In the genomic region with DNA sequence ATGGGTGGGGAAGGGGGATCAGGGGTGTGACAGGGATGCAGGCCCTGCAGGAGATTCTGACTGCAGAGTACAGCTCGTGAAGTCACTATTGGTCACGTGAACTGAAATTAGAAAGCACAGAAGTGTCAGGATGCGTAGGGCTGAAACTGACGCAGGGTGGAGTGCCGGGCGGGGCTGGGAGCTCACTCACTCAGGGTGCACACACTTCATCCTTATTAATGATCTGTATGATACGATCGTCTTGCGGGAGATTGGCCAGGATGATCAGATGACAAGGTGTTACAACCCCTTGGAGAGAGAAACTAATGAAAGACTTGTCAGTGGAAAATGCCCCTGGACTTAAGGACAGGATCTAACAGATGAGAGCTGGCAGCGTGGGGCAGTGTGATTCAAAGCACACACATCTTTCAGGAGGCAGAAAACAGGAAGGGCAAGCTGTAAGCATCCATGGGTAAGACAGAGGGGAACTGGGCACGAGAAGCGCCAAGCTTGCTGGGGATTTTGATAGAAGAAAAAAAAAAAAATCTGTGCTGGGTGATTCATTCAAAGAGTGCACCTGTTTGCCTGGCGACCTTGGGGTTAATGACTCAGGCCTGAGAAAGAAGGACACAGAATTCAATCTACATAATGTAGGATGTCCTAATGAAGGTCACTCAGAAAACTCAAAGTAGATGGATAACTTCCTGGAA, we compare ENCODE assay signal across 15 mouse cellular contexts.
DNase-seq lines count a peak whose midpoint lies in the region; ATAC-seq and TF ChIP-seq lines count a peak whose summit lies in the region.
"Had no signal": no experiment of that assay in that cellular context is flagged by ENCODE, and none has a peak within 500 bp of the region (broad histone marks: within the 10 kb centered on the region; RNA-seq: fewer than 3 reads in every experiment).

No protein-coding gene starts in this region.

- H3K36me3 ChIP-seq in limb, embryonic 14.5 days (ENCODE audit: control insufficient read depth, insufficient read depth, low read length), result no peaks in the 10 kb centered on the region
- no peaks in the 10 kb centered on the region for H3K36me3 ChIP-seq in limb, embryonic 10.5 days
- no peaks in the 10 kb centered on the region for H3K36me3 ChIP-seq in liver, embryonic 13.5 days
- H3K36me3 ChIP-seq in hindbrain, embryonic 11.5 days (ENCODE audit: control insufficient read depth, insufficient read depth, low read length), result no peaks in the 10 kb centered on the region
- H3K36me3 ChIP-seq: heart, embryonic 13.5 days; hindbrain, embryonic 15.5 days had no signal

- 71% methylated on average over 13 of the region's 13 CpGs for WGBS in limb, embryonic 14.5 days
- WGBS in limb, embryonic 10.5 days, result 86% methylated on average over 13 of the region's 13 CpGs
- WGBS in liver, embryonic 13.5 days (ENCODE audit: insufficient replicate concordance), result 56% methylated on average over 13 of the region's 13 CpGs
- WGBS in hindbrain, embryonic 11.5 days, result 83% methylated on average over 13 of the region's 13 CpGs

- H3K4me1 ChIP-seq in limb, embryonic 14.5 days (ENCODE audit: control insufficient read depth, insufficient read depth, low read length), result peaks cover 18% of the 10 kb centered on the region
- 0 out of 2 replicates have a peak, but pooled peaks cover 8% of the 10 kb centered on the region for H3K4me1 ChIP-seq in limb, embryonic 10.5 days
- peaks cover 56% of the 10 kb centered on the region for H3K4me1 ChIP-seq in liver, embryonic 13.5 days (replicated peaks)
- no peaks in the 10 kb centered on the region for H3K4me1 ChIP-seq in hindbrain, embryonic 11.5 days (replicated peaks; ENCODE audit: control insufficient read depth, insufficient read depth, low read length)
- H3K4me1 ChIP-seq: hindbrain, embryonic 15.5 days had no signal

- no peak for TF ChIP-seq POLR2A in limb, embryonic 14.5 days (IDR thresholded peaks at IDR 0.05; ENCODE audit: borderline replicate concordance, extremely low read depth, insufficient read depth, insufficient read length)

- H3K9me3 ChIP-seq in limb, embryonic 14.5 days (ENCODE audit: control insufficient read depth, low read length), result no peaks in the 10 kb centered on the region
- H3K9me3 ChIP-seq in limb, embryonic 10.5 days (replicated peaks), result no peaks in the 10 kb centered on the region
- no peaks in the 10 kb centered on the region for H3K9me3 ChIP-seq in liver, embryonic 13.5 days (replicated peaks)
- H3K9me3 ChIP-seq in hindbrain, embryonic 11.5 days (ENCODE audit: control insufficient read depth, low read length), result no peaks in the 10 kb centered on the region
- H3K9me3 ChIP-seq: heart, embryonic 13.5 days; hindbrain, embryonic 15.5 days; megakaryocyte, embryonic 14.5 days had no signal

- H3K9ac ChIP-seq in limb, embryonic 14.5 days (ENCODE audit: low read depth, low read length, severe bottlenecking), result no peak overlapping the region
- peak overlapping the region; percentile 11; the same call in 1 of the 2 replicates for H3K9ac ChIP-seq in liver, embryonic 13.5 days
- no peak overlapping the region for H3K9ac ChIP-seq in hindbrain, embryonic 11.5 days (ENCODE audit: low read depth, low read length)
- H3K9ac ChIP-seq: heart, embryonic 13.5 days; hindbrain, embryonic 15.5 days had no signal

- DNase-seq in limb, embryonic 14.5 days (ENCODE audit: low spot score), result no peak
- no peak for DNase-seq in limb, embryonic 10.5 days (ENCODE audit: low spot score)
- peak; percentile 32 for DNase-seq in CD4-positive helper T cell, adult 2 months (ENCODE audit: low read depth, low spot score)
- no peak for DNase-seq in liver, embryonic 13.5 days
- no peak for DNase-seq in left cerebral cortex, postnatal 10 days (ENCODE audit: extremely low spot score in 1 of 2, low spot score in 2 of 2)
- no peak for DNase-seq in hindbrain, embryonic 11.5 days (ENCODE audit: low spot score)
- no peak for DNase-seq in cerebellum, postnatal 25 days
- DNase-seq: adrenal gland, postnatal 25 days; gastrocnemius, postnatal 25 days; thymus, adult 18-20 months had no signal

- ATAC-seq in limb, embryonic 14.5 days (ENCODE audit: low FRiP score, low read depth), result no peak
- ATAC-seq in activated CD4-positive, CD25-positive, alpha-beta regulatory T cell, adult 4 months, result peak; percentile 14
- ATAC-seq in liver, embryonic 13.5 days (ENCODE audit: low read depth), result no peak
- no peak for ATAC-seq in hindbrain, embryonic 11.5 days (ENCODE audit: low FRiP score)

- intact Hi-C loops in left cerebral cortex, postnatal 10 days (cut with DNase I), result no loop called here

- no peaks in the 10 kb centered on the region for H3K27me3 ChIP-seq in limb, embryonic 14.5 days (ENCODE audit: control insufficient read depth, insufficient read depth, low read length)
- no peaks in the 10 kb centered on the region for H3K27me3 ChIP-seq in limb, embryonic 10.5 days (ENCODE audit: low read depth, poor library complexity, severe bottlenecking)
- H3K27me3 ChIP-seq in liver, embryonic 13.5 days, result no peaks in the 10 kb centered on the region
- no peaks in the 10 kb centered on the region for H3K27me3 ChIP-seq in hindbrain, embryonic 11.5 days (ENCODE audit: control insufficient read depth, insufficient read depth, low read length)
- H3K27me3 ChIP-seq: heart, embryonic 13.5 days; hindbrain, embryonic 15.5 days had no signal

- H3K4me3 ChIP-seq in limb, embryonic 14.5 days (replicated peaks; ENCODE audit: low read length), result no peak overlapping the region
- H3K4me3 ChIP-seq in limb, embryonic 10.5 days, result no peak overlapping the region
- H3K4me3 ChIP-seq in liver, embryonic 13.5 days (replicated peaks), result no peak overlapping the region; the same call in 1 of the 2 replicates
- H3K4me3 ChIP-seq in hindbrain, embryonic 11.5 days (ENCODE audit: low read depth, low read length), result no peak overlapping the region
- H3K4me3 ChIP-seq: heart, embryonic 13.5 days; hindbrain, embryonic 15.5 days; left cerebral cortex, adult 2 months; megakaryocyte, embryonic 14.5 days had no signal

- H3K27ac ChIP-seq in limb, embryonic 14.5 days (replicated peaks; ENCODE audit: low read depth, low read length), result 0 out of 2 replicates have a peak overlapping the region, but pooled peaks have one; percentile 33
- H3K27ac ChIP-seq in limb, embryonic 10.5 days, result no peak overlapping the region
- peak overlapping the region; percentile 40; the same call in 1 of the 2 replicates for H3K27ac ChIP-seq in liver, embryonic 13.5 days
- H3K27ac ChIP-seq in hindbrain, embryonic 11.5 days (ENCODE audit: low read depth, low read length), result no peak overlapping the region
- H3K27ac ChIP-seq: heart, embryonic 13.5 days; hindbrain, embryonic 15.5 days; left cerebral cortex, adult 2 months had no signal

- no peak overlapping the region for H3K4me2 ChIP-seq in limb, embryonic 14.5 days (replicated peaks; ENCODE audit: low read depth, low read length, severe bottlenecking)
- peak overlapping the region; percentile 26 for H3K4me2 ChIP-seq in liver, embryonic 13.5 days
- H3K4me2 ChIP-seq in hindbrain, embryonic 11.5 days (replicated peaks; ENCODE audit: low read depth, low read length), result no peak overlapping the region
- H3K4me2 ChIP-seq: heart, embryonic 13.5 days; hindbrain, embryonic 15.5 days had no signal

Comparison
In these comparisons a context has a peak if more than half of its experiments do, and no peak if none do; other contexts are left out.
1. H3K27ac ChIP-seq: peak in limb, embryonic 14.5 days (single experiment) and liver, embryonic 13.5 days (single experiment); none in limb, embryonic 10.5 days (single experiment) and hindbrain, embryonic 11.5 days (single experiment).